Mouse (Mus musculus) MEL (cell line): ENCODE measurements around the gene Nans. TPM values are rescaled to one million over a fixed set of nuclear protein-coding genes. Genes with fewer than 3 reads are reported as not detected.
A peak's percentile ranks its signal among the peaks of the same experiment; 100 is the strongest.

Source experiments
- DNase-seq: peaks from one replicate; pipeline ENCODE4 v3.0.0; 2011; ENCODE audit warnings: low read depth, low spot score
- H3K27ac ChIP-seq: 2 replicates; pipeline ENCODE4 v1.5.1; 2012; ENCODE audit warnings: low read depth, mild to moderate bottlenecking, control low read depth, low read length, moderate library complexity; ENCODE audit not compliant: control insufficient read depth
- H3K27me3 ChIP-seq, 2 experiments: fragments of 150-350 bp in 1 of 2; sonication (generic) in 1 of 2; 2 replicates each; pipeline ENCODE4 v1.6.1; 2012; ENCODE audit warnings: low read length in 2 of 2, mild to moderate bottlenecking in 2 of 2, improper control_type of control experiment in 1 of 2, moderate library complexity in 1 of 2; ENCODE audit not compliant: insufficient read depth in 2 of 2, control insufficient read depth in 1 of 2
- H3K36me3 ChIP-seq, 2 experiments: 2 replicates each; pipeline ENCODE4 v1.6.1; 2012 to 2014; ENCODE audit warnings: low read length in 2 of 2, improper control_type of control experiment in 1 of 2, inconsistent platforms in 1 of 2, mild to moderate bottlenecking in 1 of 2; ENCODE audit not compliant: insufficient read depth in 2 of 2, control insufficient read depth in 1 of 2
- H3K4me1 ChIP-seq, 2 experiments: fragments of 150-350 bp in 1 of 2; sonication (generic) in 1 of 2; 2 replicates each; pipeline ENCODE4 v1.6.1; 2012; ENCODE audit warnings: low read length in 2 of 2, improper control_type of control experiment in 1 of 2, mild to moderate bottlenecking in 1 of 2; ENCODE audit not compliant: insufficient read depth in 2 of 2, control insufficient read depth in 1 of 2
- H3K4me3 ChIP-seq, 2 experiments: fragments of 150-350 bp in 1 of 2; sonication (generic) in 1 of 2; 2 replicates each; pipeline ENCODE4 v1.5.1; 2012; ENCODE audit warnings: low read depth in 2 of 2, low read length in 2 of 2, mild to moderate bottlenecking in 2 of 2, moderate library complexity in 2 of 2, control low read depth in 1 of 2, improper control_type of control experiment in 1 of 2; ENCODE audit not compliant: control insufficient read depth in 1 of 2, insufficient read depth in 1 of 2
- H3K79me2 ChIP-seq: 2 replicates; pipeline ENCODE4 v1.6.1; 2012; ENCODE audit warnings: mild to moderate bottlenecking, low read length, moderate library complexity; ENCODE audit not compliant: control insufficient read depth, poor library complexity, insufficient read depth
- H3K9ac ChIP-seq: 2 replicates; pipeline ENCODE4 v1.6.1; 2012; ENCODE audit warnings: low read depth, mild to moderate bottlenecking, control low read depth, low read length, moderate library complexity; ENCODE audit not compliant: control insufficient read depth, poor library complexity, severe bottlenecking
- H3K9me3 ChIP-seq: fragments of 150-350 bp; sonication (generic); replicated peaks from 2 replicates; pipeline ENCODE4 v1.6.1; 2012; ENCODE audit warnings: mild to moderate bottlenecking, low read length, improper control_type of control experiment, moderate library complexity; ENCODE audit not compliant: insufficient read depth
- BHLHE40 ChIP-seq: IDR thresholded peaks from 2 replicates; pipeline ENCODE4 v1.6.1; 2012; ENCODE audit warnings: low read depth, mild to moderate bottlenecking, inconsistent platforms, low read length, improper control_type of control experiment, borderline replicate concordance
- CHD1 ChIP-seq: IDR thresholded peaks from 2 replicates; pipeline ENCODE4 v1.6.1; 2012; ENCODE audit warnings: low read depth, mild to moderate bottlenecking, inconsistent platforms, low read length, improper control_type of control experiment
- ELF1 ChIP-seq: IDR thresholded peaks from 2 replicates; pipeline ENCODE4 v1.6.1; 2014; ENCODE audit warnings: low read depth, mild to moderate bottlenecking, inconsistent platforms, low read length, improper control_type of control experiment, moderate library complexity
- EP300 ChIP-seq, 2 experiments: IDR thresholded peaks; 2 replicates each; pipeline ENCODE4 v1.6.1; 2011; ENCODE audit warnings: improper control_type of control experiment in 2 of 2, low read length in 2 of 2, low read depth in 1 of 2, mild to moderate bottlenecking in 1 of 2
- ETS1 ChIP-seq: IDR thresholded peaks from 2 replicates; pipeline ENCODE4 v1.6.1; 2012; ENCODE audit warnings: low read depth, mild to moderate bottlenecking, inconsistent platforms, low read length, improper control_type of control experiment, moderate library complexity
- GABPA ChIP-seq: IDR thresholded peaks from 2 replicates; pipeline ENCODE4 v1.6.1; 2012; ENCODE audit warnings: low read depth, mild to moderate bottlenecking, inconsistent platforms, low read length, improper control_type of control experiment, moderate library complexity
- GATA1 ChIP-seq: IDR thresholded peaks from 2 replicates; pipeline ENCODE4 v1.6.1; 2011; ENCODE audit warnings: low read depth, low read length, improper control_type of control experiment
- JUND ChIP-seq: IDR thresholded peaks from 2 replicates; pipeline ENCODE4 v1.6.1; 2011; ENCODE audit warnings: low read depth, mild to moderate bottlenecking, improper control_type of control experiment, low read length
- MAX ChIP-seq: IDR thresholded peaks from 2 replicates; pipeline ENCODE4 v1.6.1; 2011; ENCODE audit warnings: low read length, improper control_type of control experiment
- MAZ ChIP-seq: IDR thresholded peaks from 2 replicates; pipeline ENCODE4 v1.6.1; 2012; ENCODE audit warnings: low read depth, mild to moderate bottlenecking, inconsistent platforms, low read length, improper control_type of control experiment
- MXI1 ChIP-seq: IDR thresholded peaks from 2 replicates; pipeline ENCODE4 v1.6.1; 2011; ENCODE audit warnings: mild to moderate bottlenecking, low read depth, low read length, improper control_type of control experiment
- MYB ChIP-seq: IDR thresholded peaks from 2 replicates; pipeline ENCODE4 v1.6.1; 2011; ENCODE audit warnings: mild to moderate bottlenecking, low read depth, low read length, improper control_type of control experiment
- MYC ChIP-seq: IDR thresholded peaks from 2 replicates; pipeline ENCODE4 v1.6.1; 2011; ENCODE audit warnings: low read depth, mild to moderate bottlenecking, low read length, improper control_type of control experiment, moderate library complexity
- NELFE ChIP-seq: IDR thresholded peaks from 2 replicates; pipeline ENCODE4 v1.6.1; 2011; ENCODE audit warnings: low read depth, low read length, improper control_type of control experiment
- NRF1 ChIP-seq: IDR thresholded peaks from 2 replicates; pipeline ENCODE4 v1.6.1; 2014; ENCODE audit warnings: low read depth, mild to moderate bottlenecking, inconsistent platforms, low read length, improper control_type of control experiment, moderate library complexity; ENCODE audit not compliant: poor library complexity, insufficient read depth, severe bottlenecking
- RCOR1 ChIP-seq: IDR thresholded peaks from 2 replicates; pipeline ENCODE4 v1.6.1; 2012; ENCODE audit warnings: low read depth, mild to moderate bottlenecking, inconsistent platforms, low read length, improper control_type of control experiment
- SIN3A ChIP-seq: IDR thresholded peaks from 2 replicates; pipeline ENCODE4 v1.6.1; 2012; ENCODE audit warnings: low read length, improper control_type of control experiment, inconsistent platforms
- UBTF ChIP-seq: IDR thresholded peaks from 2 replicates; pipeline ENCODE4 v1.6.1; 2012; ENCODE audit warnings: low read depth, mild to moderate bottlenecking, inconsistent platforms, low read length, improper control_type of control experiment, moderate library complexity, borderline replicate concordance; ENCODE audit not compliant: insufficient read depth
- USF1 ChIP-seq: IDR thresholded peaks from 2 replicates; pipeline ENCODE4 v1.6.1; 2014; ENCODE audit warnings: low read depth, mild to moderate bottlenecking, inconsistent platforms, low read length, improper control_type of control experiment, moderate library complexity
- USF2 ChIP-seq, 2 experiments: IDR thresholded peaks; 2 replicates each; pipeline ENCODE4 v1.6.1; 2011 to 2012; ENCODE audit warnings: improper control_type of control experiment in 2 of 2, low read length in 2 of 2, borderline replicate concordance in 1 of 2, inconsistent platforms in 1 of 2, low read depth in 1 of 2, mild to moderate bottlenecking in 1 of 2; ENCODE audit not compliant: insufficient read depth in 1 of 2
- ZC3H11A ChIP-seq: IDR thresholded peaks from 2 replicates; pipeline ENCODE4 v1.6.1; 2012; ENCODE audit warnings: low read depth, mild to moderate bottlenecking, inconsistent platforms, low read length, improper control_type of control experiment
- ZMIZ1 ChIP-seq: IDR thresholded peaks from 2 replicates; pipeline ENCODE4 v1.6.1; 2012; ENCODE audit warnings: low read depth, mild to moderate bottlenecking, inconsistent platforms, low read length, improper control_type of control experiment, moderate library complexity
- polyA plus RNA-seq, 2 experiments: library from polyadenylated mRNA; stranded (reverse) in 1 of 2; unstranded in 1 of 2; fragments of >175 nt in 1 of 2; fragments of >200 nt in 1 of 2; gene quantifications; 2 replicates each; pipeline versions ENCODE4 v1.2.1 to v1.2.4; 2012; ENCODE audit warnings: low replicate concordance in 2 of 2, low read depth in 1 of 2; ENCODE audit not compliant: insufficient read length in 2 of 2, insufficient read depth in 1 of 2, missing spikeins in 1 of 2
- total RNA-seq: library from RNA; depleted of rRNA; stranded (reverse); fragments of 300-350 nt; gene quantifications from 2 replicates; pipeline ENCODE4 v1.2.3, GENCODE M21; 2012

Gene Nans
- total and polyA plus RNA-seq, 3 experiments: 136 to 246 (median 182) TPM

DNA sequence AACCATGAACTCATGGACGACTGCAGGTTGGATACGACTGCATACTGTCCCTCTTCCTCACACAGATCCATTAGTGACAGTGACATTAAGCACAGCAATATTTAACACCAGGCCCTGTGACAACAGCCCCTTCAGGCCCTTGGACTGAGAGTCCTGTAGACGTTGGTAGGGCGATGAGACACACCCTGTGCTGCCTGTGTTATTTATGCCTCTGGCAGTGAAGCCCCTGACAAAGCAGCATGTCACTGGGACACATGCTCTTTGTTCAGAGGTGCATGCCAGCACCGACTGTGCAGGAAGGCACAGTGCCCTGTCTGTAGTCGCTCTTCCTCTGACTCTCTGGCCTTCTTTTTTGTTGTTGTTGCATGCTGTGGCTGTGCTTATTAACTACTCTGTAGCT, 40.2 kb upstream of the Nans start:
- Histone ChIP-seq H3K9me3 (no peaks in the 10 kb centered on the region), H3K27me3 (no peaks in the 10 kb centered on the region), H3K27ac (no peak overlapping the region), H3K9ac (no peak overlapping the region), H3K36me3 (peaks cover 0 to 21% of the 10 kb centered on the region in 2 experiments; a peak in 3 of 4 replicates), H3K4me1 (peaks cover 11 to 27% of the 10 kb centered on the region in 2 experiments), H3K79me2 (peaks cover 34% of the 10 kb centered on the region), H3K4me3 (no peak overlapping the region)
- DNase-seq: no peak
- TF ChIP-seq USF1 (no peak), ETS1 (no peak)

DNA sequence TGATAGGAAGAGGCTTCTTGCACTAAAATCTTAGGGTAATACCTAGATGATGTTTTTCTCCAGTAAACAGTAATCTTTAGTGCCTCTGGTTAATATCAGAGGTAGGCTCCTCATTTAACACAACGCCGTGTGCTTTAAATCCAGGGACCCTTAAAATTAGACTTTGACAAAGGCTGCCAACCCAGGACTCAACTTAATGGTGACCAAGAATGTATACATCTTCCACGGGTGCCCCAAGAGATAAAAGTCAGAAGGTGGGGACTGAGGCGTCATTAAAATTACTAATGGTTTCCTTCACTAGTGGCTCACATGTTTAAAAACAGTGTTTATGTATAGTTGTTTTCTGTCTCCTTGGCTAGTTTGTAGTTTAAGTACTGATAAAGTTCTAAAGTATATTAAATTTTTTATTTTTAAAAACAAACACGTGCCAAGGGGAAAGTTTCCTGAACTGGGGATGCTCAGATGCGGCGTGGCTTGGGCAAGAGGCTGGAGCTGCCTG, 39.0 kb upstream of the Nans start:
- TF ChIP-seq MXI1 (peak; percentile 59; the same call in 1 of the 2 replicates), MAZ (0 out of 2 replicates have a peak, but pooled peaks have one; percentile 30), MAX (peak; percentile 51; the same call in 1 of the 2 replicates), JUND (0 out of 2 replicates have a peak, but pooled peaks have one; percentile 30), RCOR1 (peak; percentile 13; the same call in 1 of the 2 replicates), SIN3A (peak; percentile 45; the same call in 1 of the 2 replicates), ETS1 (no peak), CHD1 (peak; percentile 95), ZMIZ1 (0 out of 2 replicates have a peak, but pooled peaks have one; percentile 36), MYC (peak; percentile 65; the same call in 1 of the 2 replicates), BHLHE40 (no peak)
- H3K4me1 ChIP-seq: peaks cover 23 to 33% of the 10 kb centered on the region in 2 experiments
- peak; percentile 61 for DNase-seq
- H3K9ac ChIP-seq: peak overlapping the region; percentile 98
- peak overlapping the region; percentile 94 for H3K27ac ChIP-seq
- H3K27me3 ChIP-seq: no peaks in the 10 kb centered on the region
- H3K4me3 ChIP-seq: peak overlapping the region; percentile 47 to 85
- peaks cover 0 to 32% of the 10 kb centered on the region in 2 experiments for H3K36me3 ChIP-seq
- H3K79me2 ChIP-seq: peaks cover 45% of the 10 kb centered on the region
- no peaks in the 10 kb centered on the region for H3K9me3 ChIP-seq

DNA sequence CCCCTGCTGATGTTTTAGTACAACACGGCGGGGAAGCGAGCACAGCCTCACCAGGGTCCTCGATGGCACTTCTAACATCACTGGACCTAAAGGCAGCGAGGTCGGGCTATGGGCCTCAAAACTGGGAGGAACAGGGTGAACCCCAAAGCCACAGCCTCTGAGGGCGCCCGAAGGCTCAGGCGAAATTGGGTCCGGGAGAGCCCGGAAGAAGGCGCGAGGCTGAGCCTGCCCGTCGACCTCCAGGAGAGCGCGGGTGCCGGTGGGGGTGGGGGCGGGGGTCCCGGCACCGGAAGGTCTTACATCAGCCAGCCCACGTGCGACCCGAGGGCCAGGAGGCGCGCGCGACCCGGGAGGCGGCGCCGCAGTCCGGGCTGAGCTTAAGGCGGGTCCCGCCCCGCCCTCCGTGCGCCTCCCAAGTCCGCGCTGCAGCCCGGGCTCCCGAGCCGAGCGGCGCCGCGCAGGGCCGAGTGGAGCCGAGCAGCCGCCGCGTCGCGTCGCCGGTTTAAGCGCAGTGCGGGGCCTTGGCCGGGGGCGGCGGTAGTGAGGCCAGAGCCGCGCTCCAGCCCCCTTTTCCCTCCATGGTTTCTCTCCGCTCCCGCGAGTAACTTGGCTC, 38.4 kb upstream of the Nans start, which contains the start of gene Anp32b:
TSS of gene Anp32b (plus strand) at position 384 of the 613 bp plus-strand sequence.
- H3K79me2 ChIP-seq: peaks cover 51% of the 10 kb centered on the region
- H3K27me3 ChIP-seq: no peaks in the 10 kb centered on the region
- peak within 1 kb of the TSS; percentile 98 for H3K9ac ChIP-seq
- peaks cover 0 to 37% of the 10 kb centered on the region in 2 experiments for H3K36me3 ChIP-seq
- H3K4me1 ChIP-seq: peaks cover 25 to 38% of the 10 kb centered on the region in 2 experiments
- no peaks in the 10 kb centered on the region for H3K9me3 ChIP-seq
- peak; percentile 96 for DNase-seq
- H3K27ac ChIP-seq: peak within 1 kb of the TSS; percentile 94
- peak within 1 kb of the TSS; percentile 85 to 90 for H3K4me3 ChIP-seq
- TF ChIP-seq MXI1: no peak; the same call in none of the 2 replicates
- TF ChIP-seq USF2 (IDR thresholded peaks at IDR 0.05; ENCODE audit: borderline replicate concordance in 1 of 2, insufficient read depth in 1 of 2, low read depth in 1 of 2, low read length in 2 of 2): no peak
- TF ChIP-seq ZMIZ1: peak; percentile 64; the same call in 1 of the 2 replicates
- peak; percentile 70; the same call in 1 of the 2 replicates for TF ChIP-seq MYC
- TF ChIP-seq ZC3H11A: no peak
- 0 out of 2 replicates have a peak, but pooled peaks have one; percentile 12 for TF ChIP-seq ELF1
- TF ChIP-seq SIN3A: 0 out of 2 replicates have a peak, but pooled peaks have one; percentile 15
- TF ChIP-seq NELFE: peak; percentile 49
- no peak for TF ChIP-seq GABPA
- TF ChIP-seq GATA1: no peak
- TF ChIP-seq UBTF: 0 out of 2 replicates have a peak, but pooled peaks have one; percentile 29
- TF ChIP-seq NRF1: peak; percentile 56
- no peak for TF ChIP-seq MYB
- peak in 1 of 2 experiments; percentile 4; a peak in 1 of 4 replicates for TF ChIP-seq EP300 (IDR thresholded peaks at IDR 0.05; ENCODE audit: low read depth in 1 of 2, low read length in 2 of 2)
- TF ChIP-seq USF1: peak; percentile 62
- peak; percentile 21; the same call in 1 of the 2 replicates for TF ChIP-seq ETS1
